Mouse (Mus musculus): ENCODE measurements around the gene Pid1. TPM values are rescaled to one million over a fixed set of nuclear protein-coding genes. Genes with fewer than 3 reads are reported as not detected.

Gene Pid1
- polyA plus RNA-seq, 1 experiment from 2014 or later, result 10.9 TPM

- H3K27me3 ChIP-seq, result no peaks in the 10 kb centered on the region
- WGBS, result 69% methylated on average over 2 of the region's 2 CpGs
- no peaks in the 10 kb centered on the region for H3K4me1 ChIP-seq
- no peaks in the 10 kb centered on the region for H3K9me3 ChIP-seq
- H3K4me2 ChIP-seq, result no peak overlapping the region
- ATAC-seq (ENCODE audit: borderline replicate concordance, extremely low read depth, low FRiP score, low TSS enrichment), result no peak
- H3K4me3 ChIP-seq, result no peak overlapping the region
- no peak overlapping the region for H3K27ac ChIP-seq
- H3K36me3 ChIP-seq, result no peaks in the 10 kb centered on the region
- H3K9ac ChIP-seq, result no peak overlapping the region
Observed at GRCm38 (mm10) chr1:84087957-84088356, 276.0 kb downstream of the Pid1 start.

GRCm38 (mm10) chr1:84087325-84087724, 276.7 kb downstream of the Pid1 start:
- Histone ChIP-seq H3K4me1 (no peaks in the 10 kb centered on the region), H3K4me2 (no peak overlapping the region), H3K9me3 (no peaks in the 10 kb centered on the region), H3K36me3 (no peaks in the 10 kb centered on the region), H3K27me3 (no peaks in the 10 kb centered on the region), H3K4me3 (no peak overlapping the region), H3K9ac (no peak overlapping the region), H3K27ac (no peak overlapping the region)
- ATAC-seq (ENCODE audit: borderline replicate concordance, extremely low read depth, low FRiP score, low TSS enrichment), result no peak
- WGBS, result 56% methylated on average over 6 of the region's 6 CpGs

DNA sequence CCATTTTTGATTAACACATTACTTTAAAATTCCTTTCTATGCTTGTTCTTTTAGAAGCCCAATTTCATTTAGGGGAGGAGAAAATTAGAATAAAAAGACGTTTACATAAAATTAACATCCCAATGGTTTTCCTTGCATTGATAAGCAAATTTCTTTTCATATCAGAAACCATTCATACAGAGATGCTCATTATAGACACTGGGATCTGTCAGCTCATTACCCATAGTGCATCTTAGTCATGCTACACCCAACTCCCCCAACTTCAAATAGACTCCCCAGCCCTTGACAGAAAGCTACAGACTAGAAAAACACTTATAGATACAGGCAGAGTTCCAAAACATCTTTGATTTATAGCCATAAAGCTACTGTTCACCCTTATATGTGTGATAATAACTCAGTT, 277.5 kb downstream of the Pid1 start:
- 71% methylated on average over 1 of the region's 1 CpGs for WGBS
- no peak overlapping the region for H3K4me3 ChIP-seq
- no peaks in the 10 kb centered on the region for H3K4me1 ChIP-seq
- no peaks in the 10 kb centered on the region for H3K36me3 ChIP-seq
- no peak overlapping the region for H3K9ac ChIP-seq
- ATAC-seq (ENCODE audit: borderline replicate concordance, extremely low read depth, low FRiP score, low TSS enrichment), result no peak
- H3K27ac ChIP-seq, result no peak overlapping the region
- H3K9me3 ChIP-seq, result no peaks in the 10 kb centered on the region
- H3K27me3 ChIP-seq, result no peaks in the 10 kb centered on the region
- H3K4me2 ChIP-seq, result no peak overlapping the region

- H3K4me2 ChIP-seq, result no peak overlapping the region
- H3K4me3 ChIP-seq, result no peak overlapping the region
- H3K4me1 ChIP-seq, result no peaks in the 10 kb centered on the region
- no peak overlapping the region for H3K27ac ChIP-seq
- H3K9me3 ChIP-seq, result no peaks in the 10 kb centered on the region
- ATAC-seq (ENCODE audit: borderline replicate concordance, extremely low read depth, low FRiP score, low TSS enrichment), result no peak
- no peaks in the 10 kb centered on the region for H3K36me3 ChIP-seq
- WGBS, result 87% methylated on average over 3 of the region's 3 CpGs
- no peak overlapping the region for H3K9ac ChIP-seq
- H3K27me3 ChIP-seq, result no peaks in the 10 kb centered on the region
Observed at GRCm38 (mm10) chr1:84085361-84085760, 278.6 kb downstream of the Pid1 start.

DNA sequence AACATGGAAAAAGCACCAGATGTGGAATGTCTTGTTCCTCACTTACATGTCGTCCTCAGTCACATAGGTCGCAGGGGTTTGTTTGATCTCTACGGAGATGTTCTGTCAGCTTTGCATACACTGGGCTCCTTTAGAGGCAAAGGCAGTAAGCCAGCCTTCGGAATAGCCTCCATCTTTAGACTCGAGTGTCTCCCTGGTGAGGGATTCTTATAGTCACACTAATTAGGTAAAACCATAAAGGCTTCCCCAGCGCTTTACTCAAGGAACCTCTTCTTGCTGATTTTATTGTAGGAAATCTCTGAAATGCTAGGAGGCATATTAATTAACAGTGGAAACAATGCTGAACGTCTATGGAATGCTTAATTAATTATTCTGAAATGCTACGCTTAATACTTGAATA, 284.4 kb downstream of the Pid1 start:
- H3K4me2 ChIP-seq, result no peak overlapping the region
- H3K4me3 ChIP-seq, result no peak overlapping the region
- H3K27me3 ChIP-seq, result no peaks in the 10 kb centered on the region
- WGBS, result 51% methylated on average over 8 of the region's 8 CpGs
- H3K4me1 ChIP-seq, result no peaks in the 10 kb centered on the region
- no peak overlapping the region for H3K27ac ChIP-seq
- H3K36me3 ChIP-seq, result no peaks in the 10 kb centered on the region
- no peak overlapping the region for H3K9ac ChIP-seq
- no peak for ATAC-seq (ENCODE audit: borderline replicate concordance, extremely low read depth, low FRiP score, low TSS enrichment)
- no peaks in the 10 kb centered on the region for H3K9me3 ChIP-seq

- 30% methylated on average over 1 of the region's 1 CpGs for WGBS
- Histone ChIP-seq H3K9me3 (no peaks in the 10 kb centered on the region), H3K4me2 (no peak overlapping the region), H3K27me3 (no peaks in the 10 kb centered on the region), H3K36me3 (no peaks in the 10 kb centered on the region), H3K27ac (no peak overlapping the region), H3K4me1 (no peaks in the 10 kb centered on the region), H3K4me3 (no peak overlapping the region), H3K9ac (no peak overlapping the region)
- ATAC-seq (ENCODE audit: borderline replicate concordance, extremely low read depth, low FRiP score, low TSS enrichment), result no peak
Observed at GRCm38 (mm10) chr1:84077023-84077422, 287.0 kb downstream of the Pid1 start.

GRCm38 (mm10) chr1:84056884-84057630, 306.9 kb downstream of the Pid1 start:
- 62% methylated on average over 5 of the region's 5 CpGs for WGBS
- no peak overlapping the region for H3K9ac ChIP-seq
- no peak for ATAC-seq (ENCODE audit: borderline replicate concordance, extremely low read depth, low FRiP score, low TSS enrichment)
- H3K4me3 ChIP-seq, result no peak overlapping the region
- no peaks in the 10 kb centered on the region for H3K4me1 ChIP-seq
- H3K27ac ChIP-seq, result no peak overlapping the region
- no peaks in the 10 kb centered on the region for H3K36me3 ChIP-seq
- H3K4me2 ChIP-seq, result no peak overlapping the region
- H3K9me3 ChIP-seq, result no peaks in the 10 kb centered on the region
- H3K27me3 ChIP-seq, result no peaks in the 10 kb centered on the region

- Histone ChIP-seq H3K27me3 (no peaks in the 10 kb centered on the region), H3K9me3 (no peaks in the 10 kb centered on the region), H3K4me3 (no peak overlapping the region), H3K4me2 (no peak overlapping the region), H3K4me1 (no peaks in the 10 kb centered on the region), H3K9ac (no peak overlapping the region), H3K36me3 (no peaks in the 10 kb centered on the region), H3K27ac (no peak overlapping the region)
- no peak for ATAC-seq (ENCODE audit: borderline replicate concordance, extremely low read depth, low FRiP score, low TSS enrichment)
- 88% methylated on average over 1 of the region's 1 CpGs for WGBS
Observed at GRCm38 (mm10) chr1:84056306-84056705, 307.7 kb downstream of the Pid1 start.

DNA sequence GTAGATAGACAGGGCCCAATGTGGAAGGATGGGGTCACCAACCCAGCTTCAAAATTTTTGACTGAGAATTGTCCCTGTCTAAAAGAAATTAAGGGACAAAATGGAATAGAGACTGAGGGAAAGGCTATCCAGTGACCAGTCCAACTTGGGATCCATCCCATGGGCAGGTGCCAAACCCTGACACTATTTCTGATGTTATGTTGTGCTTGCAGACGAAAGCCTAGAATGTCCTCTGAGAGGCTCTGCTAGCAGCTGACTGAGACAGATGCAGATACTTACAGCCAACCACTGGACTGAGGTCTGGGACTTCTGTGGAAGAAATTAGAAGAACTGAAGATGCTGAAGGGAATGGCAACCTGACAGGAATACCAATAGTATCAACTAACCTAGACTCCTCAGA, 338.2 kb downstream of the Pid1 start:
- Histone ChIP-seq H3K36me3 (no peaks in the 10 kb centered on the region), H3K9me3 (no peaks in the 10 kb centered on the region), H3K4me2 (no peak overlapping the region), H3K4me1 (no peaks in the 10 kb centered on the region), H3K9ac (no peak overlapping the region), H3K27ac (no peak overlapping the region), H3K27me3 (no peaks in the 10 kb centered on the region), H3K4me3 (no peak overlapping the region)
- 62% methylated on average over 1 of the region's 1 CpGs for WGBS
- ATAC-seq (ENCODE audit: borderline replicate concordance, extremely low read depth, low FRiP score, low TSS enrichment), result no peak

- no peak for ATAC-seq (ENCODE audit: borderline replicate concordance, extremely low read depth, low FRiP score, low TSS enrichment)
- 70% methylated on average over 4 of the region's 4 CpGs for WGBS
- no peak overlapping the region for H3K27ac ChIP-seq
- H3K4me2 ChIP-seq, result no peak overlapping the region
- H3K27me3 ChIP-seq, result no peaks in the 10 kb centered on the region
- H3K36me3 ChIP-seq, result no peaks in the 10 kb centered on the region
- no peaks in the 10 kb centered on the region for H3K9me3 ChIP-seq
- H3K9ac ChIP-seq, result no peak overlapping the region
- H3K4me3 ChIP-seq, result no peak overlapping the region
- no peaks in the 10 kb centered on the region for H3K4me1 ChIP-seq
Observed at GRCm38 (mm10) chr1:84012871-84013375, 351.1 kb downstream of the Pid1 start.

- no peaks in the 10 kb centered on the region for H3K4me1 ChIP-seq
- no peak overlapping the region for H3K4me2 ChIP-seq
- H3K27me3 ChIP-seq, result no peaks in the 10 kb centered on the region
- 67% methylated on average over 4 of the region's 4 CpGs for WGBS
- H3K27ac ChIP-seq, result no peak overlapping the region
- H3K9ac ChIP-seq, result no peak overlapping the region
- no peaks in the 10 kb centered on the region for H3K9me3 ChIP-seq
- H3K36me3 ChIP-seq, result no peaks in the 10 kb centered on the region
- ATAC-seq (ENCODE audit: borderline replicate concordance, extremely low read depth, low FRiP score, low TSS enrichment), result no peak
- H3K4me3 ChIP-seq, result no peak overlapping the region
Observed at GRCm38 (mm10) chr1:84002630-84003029, 361.4 kb downstream of the Pid1 start.
